Mouse (Mus musculus): ENCODE measurements around the gene Olfr1079. TPM values are rescaled to one million over a fixed set of nuclear protein-coding genes. Genes with fewer than 3 reads are reported as not detected.
"Not testable (repeated sequence)": the region's sequence is repeated elsewhere in the genome, so short reads cannot be mapped to it uniquely, and the experiment has no call there.

Olfr1079 gene
- polyA plus RNA-seq (2014; fragmentation: Nextera tagmentation; extraction: Ambion mirVana) = not detected in 2 replicates

DNA sequence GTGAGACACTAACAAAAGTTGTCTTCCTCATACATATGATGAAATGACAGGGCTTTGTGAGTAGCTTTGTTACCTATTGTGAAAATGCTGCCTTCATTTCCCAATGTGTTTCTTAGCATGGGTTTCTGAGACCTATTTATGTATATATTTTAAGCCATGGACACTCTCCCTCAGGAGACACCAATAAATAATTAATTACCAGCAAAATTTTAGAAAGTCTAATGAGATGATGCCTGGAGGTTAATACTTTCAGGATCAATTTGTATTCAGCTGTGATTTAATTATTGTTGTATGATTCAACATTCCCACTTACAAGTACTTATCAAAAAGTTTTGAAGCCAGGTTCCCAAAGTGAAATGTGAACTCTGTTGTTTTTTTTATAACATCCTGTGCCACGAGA lies at the start of gene Olfr1079:
TSS of gene Olfr1079 (minus strand) at position 101 of the 400 bp plus-strand sequence.
- Histone ChIP-seq H3K4me3 (ENCODE audit: low read depth, low read length) (no peak within 1 kb of the TSS), H3K9me3 (ENCODE audit: control insufficient read depth, low read length) (no peaks in the 10 kb centered on the region), H3K27ac (ENCODE audit: low read depth, low read length) (no peak within 1 kb of the TSS), H3K4me1 (replicated peaks; ENCODE audit: control insufficient read depth, insufficient read depth, low read length) (no peaks in the 10 kb centered on the region), H3K27me3 (ENCODE audit: control insufficient read depth, insufficient read depth, low read length) (no peaks in the 10 kb centered on the region), H3K4me2 (ENCODE audit: low read depth, low read length, severe bottlenecking) (no peak within 1 kb of the TSS), H3K36me3 (ENCODE audit: control insufficient read depth, insufficient read depth, low read length) (no peaks in the 10 kb centered on the region), H3K9ac (ENCODE audit: low read length) (no peak within 1 kb of the TSS)
- DNase-seq (ENCODE audit: low spot score) = no peak
- 50% methylated on average over 1 of the region's 1 CpGs for WGBS
- no peak for ATAC-seq (replicated peaks; ENCODE audit: low FRiP score)

DNA sequence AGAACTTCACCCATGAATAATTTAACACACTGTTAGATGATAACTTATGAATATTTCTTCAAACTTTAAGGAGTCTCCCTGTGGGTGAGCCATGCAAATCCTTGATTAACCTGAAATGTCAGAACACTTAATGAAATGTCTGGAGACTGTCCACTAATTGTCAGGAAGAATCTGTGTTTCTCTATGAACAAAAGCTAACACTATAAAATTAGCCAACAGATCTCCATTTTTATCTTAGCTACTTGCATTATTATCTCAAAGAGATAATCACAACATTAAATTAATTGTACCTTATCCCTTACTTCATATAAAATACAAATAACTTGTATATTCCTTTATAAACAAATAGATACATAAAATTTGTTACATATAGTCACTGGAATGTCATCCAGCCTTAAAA lies 15.9 kb upstream of the Olfr1079 start, which contains the start of gene Olfr1080:
TSS of gene Olfr1080 (minus strand) at position 101 of the 400 bp plus-strand sequence.
- not testable (repeated sequence) for ATAC-seq (replicated peaks; ENCODE audit: low FRiP score); H3K4me1 ChIP-seq (replicated peaks; ENCODE audit: control insufficient read depth, insufficient read depth, low read length); H3K9ac ChIP-seq (ENCODE audit: low read length); H3K9me3 ChIP-seq (ENCODE audit: control insufficient read depth, low read length); H3K27me3 ChIP-seq (ENCODE audit: control insufficient read depth, insufficient read depth, low read length); H3K4me3 ChIP-seq (ENCODE audit: low read depth, low read length); H3K27ac ChIP-seq (ENCODE audit: low read depth, low read length); DNase-seq (ENCODE audit: low spot score); H3K4me2 ChIP-seq (ENCODE audit: low read depth, low read length, severe bottlenecking); H3K36me3 ChIP-seq (ENCODE audit: control insufficient read depth, insufficient read depth, low read length)

GRCm38 (mm10) chr2:86530991-86531390 lies 11.3 kb downstream of the Olfr1079 start:
- H3K36me3 ChIP-seq (ENCODE audit: control insufficient read depth, insufficient read depth, low read length) = no peaks in the 10 kb centered on the region
- no peaks in the 10 kb centered on the region for H3K27me3 ChIP-seq (ENCODE audit: control insufficient read depth, insufficient read depth, low read length)
- no peak overlapping the region for H3K4me2 ChIP-seq (ENCODE audit: low read depth, low read length, severe bottlenecking)
- H3K27ac ChIP-seq (ENCODE audit: low read depth, low read length) = no peak overlapping the region
- ATAC-seq (replicated peaks; ENCODE audit: low FRiP score) = no peak
- 67% methylated on average over 1 of the region's 1 CpGs for WGBS
- H3K4me1 ChIP-seq (replicated peaks; ENCODE audit: control insufficient read depth, insufficient read depth, low read length) = no peaks in the 10 kb centered on the region
- H3K9me3 ChIP-seq (ENCODE audit: control insufficient read depth, low read length) = no peaks in the 10 kb centered on the region
- DNase-seq (ENCODE audit: low spot score) = no peak
- no peak overlapping the region for H3K4me3 ChIP-seq (ENCODE audit: low read depth, low read length)
- no peak overlapping the region for H3K9ac ChIP-seq (ENCODE audit: low read length)

DNA sequence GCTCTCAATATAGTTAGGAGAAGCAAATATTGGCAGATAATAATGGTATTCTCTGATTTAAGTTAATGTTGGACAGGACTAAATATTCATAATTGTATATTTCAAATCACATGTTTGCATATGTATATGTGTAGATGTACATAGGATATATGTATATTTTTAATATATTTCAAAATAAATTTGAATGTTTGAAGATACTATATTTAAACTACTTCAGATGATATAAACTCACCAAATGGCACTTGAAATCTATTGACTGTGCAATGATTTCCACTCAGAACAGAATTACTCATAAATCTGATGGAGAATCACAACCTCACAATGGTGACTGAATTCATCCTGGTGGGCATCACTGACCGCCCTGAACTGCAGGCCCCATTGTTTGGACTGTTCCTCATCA lies 34.1 kb downstream of the Olfr1079 start, which contains the start of gene Olfr1076:
TSS of gene Olfr1076 (plus strand) at position 301 of the 400 bp plus-strand sequence.
- Histone ChIP-seq H3K9ac (ENCODE audit: low read length) (no peak within 1 kb of the TSS), H3K4me2 (ENCODE audit: low read depth, low read length, severe bottlenecking) (no peak within 1 kb of the TSS), H3K27ac (ENCODE audit: low read depth, low read length) (no peak within 1 kb of the TSS), H3K4me1 (replicated peaks; ENCODE audit: control insufficient read depth, insufficient read depth, low read length) (no peaks in the 10 kb centered on the region), H3K27me3 (ENCODE audit: control insufficient read depth, insufficient read depth, low read length) (no peaks in the 10 kb centered on the region), H3K4me3 (ENCODE audit: low read depth, low read length) (no peak within 1 kb of the TSS), H3K36me3 (ENCODE audit: control insufficient read depth, insufficient read depth, low read length) (no peaks in the 10 kb centered on the region), H3K9me3 (ENCODE audit: control insufficient read depth, low read length) (no peaks in the 10 kb centered on the region)
- no peak for DNase-seq (ENCODE audit: low spot score)
- no peak for ATAC-seq (replicated peaks; ENCODE audit: low FRiP score)
- WGBS = 95% methylated on average over 1 of the region's 1 CpGs

DNA sequence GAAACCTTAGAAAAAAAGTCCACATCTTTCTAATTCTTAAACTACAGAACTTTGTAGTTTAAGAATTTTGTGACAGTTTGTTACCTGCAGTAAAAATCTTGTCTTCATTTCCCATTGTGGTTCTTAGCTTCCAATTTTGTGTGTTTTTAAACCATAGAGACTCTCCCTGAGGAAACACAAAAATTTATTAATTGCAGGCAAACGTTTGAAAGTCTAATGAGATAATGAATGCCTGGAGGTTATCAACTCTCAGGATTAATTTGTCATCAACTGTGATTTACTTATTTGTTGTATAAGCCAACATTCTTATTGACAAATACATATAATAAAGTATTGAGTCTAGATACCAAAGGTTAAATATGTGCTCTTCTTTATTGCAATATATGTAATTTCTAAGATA lies 55.0 kb downstream of the Olfr1079 start, which contains the start of gene Olfr228:
TSS of gene Olfr228 (minus strand) at position 101 of the 400 bp plus-strand sequence.
- no peaks in the 10 kb centered on the region for H3K4me1 ChIP-seq (replicated peaks; ENCODE audit: control insufficient read depth, insufficient read depth, low read length)
- no peaks in the 10 kb centered on the region for H3K27me3 ChIP-seq (ENCODE audit: control insufficient read depth, insufficient read depth, low read length)
- no peak within 1 kb of the TSS for H3K9ac ChIP-seq (ENCODE audit: low read length)
- DNase-seq (ENCODE audit: low spot score) = no peak
- no peak for ATAC-seq (replicated peaks; ENCODE audit: low FRiP score)
- H3K4me3 ChIP-seq (ENCODE audit: low read depth, low read length) = no peak within 1 kb of the TSS
- H3K9me3 ChIP-seq (ENCODE audit: control insufficient read depth, low read length) = no peaks in the 10 kb centered on the region
- H3K27ac ChIP-seq (ENCODE audit: low read depth, low read length) = no peak within 1 kb of the TSS
- no peaks in the 10 kb centered on the region for H3K36me3 ChIP-seq (ENCODE audit: control insufficient read depth, insufficient read depth, low read length)
- no peak within 1 kb of the TSS for H3K4me2 ChIP-seq (ENCODE audit: low read depth, low read length, severe bottlenecking)
- 72% methylated on average over 1 of the region's 1 CpGs for WGBS

Other genes starting within 250 kb of the Olfr1079 start
- gene Olfr1053, start 227.2 kb downstream of the Olfr1079 start, polyA plus RNA-seq (2014; fragmentation: Nextera tagmentation; extraction: Ambion mirVana) = not detected in 2 replicates
- gene Olfr1054, start 207.0 kb downstream of the Olfr1079 start, polyA plus RNA-seq (2014; fragmentation: Nextera tagmentation; extraction: Ambion mirVana) = not detected in 2 replicates
- gene Olfr1055, start 192.2 kb downstream of the Olfr1079 start, polyA plus RNA-seq (2014; fragmentation: Nextera tagmentation; extraction: Ambion mirVana) = not detected in 2 replicates
- gene Olfr1056, start 180.0 kb downstream of the Olfr1079 start, polyA plus RNA-seq (2014; fragmentation: Nextera tagmentation; extraction: Ambion mirVana) = not detected in 2 replicates
- gene Olfr1057, start 164.1 kb downstream of the Olfr1079 start, polyA plus RNA-seq (2014; fragmentation: Nextera tagmentation; extraction: Ambion mirVana) = not detected in 2 replicates
- not detected in 2 replicates for gene Olfr1058, start 153.9 kb downstream of the Olfr1079 start, polyA plus RNA-seq (2014; fragmentation: Nextera tagmentation; extraction: Ambion mirVana)
- gene Olfr1061, start 128.4 kb downstream of the Olfr1079 start, polyA plus RNA-seq (2014; fragmentation: Nextera tagmentation; extraction: Ambion mirVana) = not detected in 2 replicates
- gene Olfr1062, start 115.7 kb downstream of the Olfr1079 start, polyA plus RNA-seq (2014; fragmentation: Nextera tagmentation; extraction: Ambion mirVana) = not detected in 2 replicates
- gene Olfr1065, start 91.9 kb downstream of the Olfr1079 start, polyA plus RNA-seq (2014; fragmentation: Nextera tagmentation; extraction: Ambion mirVana) = not detected in 2 replicates
- not detected in 2 replicates for gene Olfr1066, start 86.2 kb downstream of the Olfr1079 start, polyA plus RNA-seq (2014; fragmentation: Nextera tagmentation; extraction: Ambion mirVana)
- gene Olfr228, start 55.1 kb downstream of the Olfr1079 start, polyA plus RNA-seq (2014; fragmentation: Nextera tagmentation; extraction: Ambion mirVana) = not detected in 2 replicates
- gene Olfr1076, start 34.0 kb downstream of the Olfr1079 start, polyA plus RNA-seq (2014; fragmentation: Nextera tagmentation; extraction: Ambion mirVana) = not detected in 2 replicates
- gene Olfr1080, start 15.8 kb upstream of the Olfr1079 start, polyA plus RNA-seq (2014; fragmentation: Nextera tagmentation; extraction: Ambion mirVana) = not detected in 2 replicates
- not detected in 2 replicates for gene Olfr1082, start 56.5 kb upstream of the Olfr1079 start, polyA plus RNA-seq (2014; fragmentation: Nextera tagmentation; extraction: Ambion mirVana)
- gene Olfr1084, start 97.2 kb upstream of the Olfr1079 start, polyA plus RNA-seq (2014; fragmentation: Nextera tagmentation; extraction: Ambion mirVana) = not detected in 2 replicates
- not detected in 2 replicates for gene Olfr1085, start 119.5 kb upstream of the Olfr1079 start, polyA plus RNA-seq (2014; fragmentation: Nextera tagmentation; extraction: Ambion mirVana)
- gene Olfr1086, start 137.6 kb upstream of the Olfr1079 start, polyA plus RNA-seq (2014; fragmentation: Nextera tagmentation; extraction: Ambion mirVana) = not detected in 2 replicates
- gene Olfr1087, start 155.9 kb upstream of the Olfr1079 start, polyA plus RNA-seq (2014; fragmentation: Nextera tagmentation; extraction: Ambion mirVana) = not detected in 2 replicates
- not detected in 2 replicates for gene Olfr1089, start 191.2 kb upstream of the Olfr1079 start, polyA plus RNA-seq (2014; fragmentation: Nextera tagmentation; extraction: Ambion mirVana)
- gene Olfr1090, start 216.5 kb upstream of the Olfr1079 start, polyA plus RNA-seq (2014; fragmentation: Nextera tagmentation; extraction: Ambion mirVana) = not detected in 2 replicates
- gene Olfr1093, start 240.0 kb upstream of the Olfr1079 start, polyA plus RNA-seq (2014; fragmentation: Nextera tagmentation; extraction: Ambion mirVana) = not detected in 2 replicates

Data from forebrain, embryonic 11.5 days (tissue).